Mouse (Mus musculus) NIH3T3 (cell line): ENCODE measurements at regions not wholly inside any gene's neighbourhood (a gene's known extent, or its start where the extent isn't known, plus 50 kb on each side); places are given as distances from the start of the nearest gene placed in this dataset.
A peak's percentile ranks its signal among the peaks of the same experiment; 100 is the strongest.

Experiments used
- DNase-seq: peaks from one replicate; pipeline ENCODE4 v3.0.0-alpha.2; 2012; ENCODE audit warnings: low read depth

DNA sequence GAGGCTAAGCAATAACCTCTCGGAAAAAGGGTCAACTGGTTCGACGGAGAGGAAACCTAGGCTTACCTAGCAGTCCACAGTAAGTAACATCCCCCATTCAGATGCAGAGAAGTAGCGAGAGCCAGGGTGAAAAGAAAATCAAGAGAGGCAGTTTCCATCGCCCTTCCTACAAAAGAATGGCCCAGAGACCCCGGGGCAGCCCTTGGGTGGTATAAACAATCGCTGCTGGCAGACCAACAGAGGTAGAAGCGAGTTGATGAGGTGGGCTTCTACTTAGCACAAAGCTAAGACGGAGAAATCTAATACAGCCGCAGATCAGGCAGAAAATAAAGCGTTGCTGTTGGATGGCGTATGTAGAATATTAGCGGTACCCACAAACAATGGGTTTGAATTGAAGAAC lies 57.8 kb upstream of the Arl15 start:
- no peak for DNase-seq

DNA sequence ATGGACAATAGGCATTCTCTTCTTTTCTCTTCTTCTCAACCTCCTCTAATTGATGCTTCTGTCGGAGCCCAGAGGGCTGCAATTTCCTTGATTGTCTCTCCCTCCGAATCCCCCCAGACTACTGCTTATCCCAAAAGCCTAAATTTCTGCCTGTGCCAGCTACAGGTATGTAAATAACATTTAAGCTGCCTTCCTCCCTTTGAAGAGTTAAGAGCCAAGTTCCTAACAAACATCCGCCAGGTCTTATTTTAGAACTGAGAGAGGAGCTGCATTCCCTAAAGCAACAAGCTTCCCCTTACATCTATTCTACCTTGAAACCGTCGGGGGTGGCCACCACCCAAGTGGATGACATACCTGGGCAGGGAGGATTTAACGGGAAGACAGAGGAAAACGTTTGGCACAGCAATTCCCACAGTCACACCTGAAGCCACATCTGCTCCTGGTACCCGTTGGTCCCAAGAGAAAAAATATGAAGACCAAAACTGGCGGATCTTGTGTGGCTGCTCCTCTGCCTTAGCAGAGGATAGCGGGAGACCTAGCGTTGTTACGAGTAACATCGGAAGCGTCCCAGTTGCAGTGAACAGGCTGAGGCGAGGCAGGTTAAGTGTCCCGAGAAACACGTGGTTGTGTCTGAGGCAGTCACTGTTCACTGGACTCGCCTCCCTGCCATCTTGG lies 58.6 kb upstream of the Arl15 start:
- DNase-seq, result no peak

DNA sequence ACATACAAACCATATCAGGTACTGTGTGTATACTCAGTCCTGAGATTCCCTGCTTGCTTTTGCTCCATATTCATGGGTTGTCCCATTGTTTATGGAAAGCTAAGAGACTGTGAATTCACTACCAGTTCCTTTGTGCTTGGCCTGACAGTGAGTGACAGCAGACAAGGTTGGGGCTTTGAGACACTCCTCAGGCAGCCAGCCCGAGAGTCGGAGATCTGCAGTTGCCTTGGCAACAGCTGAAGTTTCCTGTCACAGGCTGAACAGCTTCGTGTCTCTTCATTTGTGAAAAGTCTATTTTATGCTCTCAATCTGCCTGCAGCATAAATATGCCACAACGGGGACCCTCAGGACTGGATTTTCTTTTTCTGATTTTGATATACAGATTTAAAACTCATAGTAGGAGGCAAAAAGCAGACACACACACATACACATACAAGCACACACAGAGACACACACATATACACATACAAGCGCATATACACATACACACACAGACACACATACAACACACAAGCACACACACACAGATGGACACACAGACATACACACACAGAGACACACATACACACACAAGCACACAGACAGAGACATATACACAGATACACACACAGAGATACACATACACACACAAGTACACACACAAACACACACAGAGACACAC lies 60.0 kb upstream of the Arl15 start:
- DNase-seq, result no peak

DNA sequence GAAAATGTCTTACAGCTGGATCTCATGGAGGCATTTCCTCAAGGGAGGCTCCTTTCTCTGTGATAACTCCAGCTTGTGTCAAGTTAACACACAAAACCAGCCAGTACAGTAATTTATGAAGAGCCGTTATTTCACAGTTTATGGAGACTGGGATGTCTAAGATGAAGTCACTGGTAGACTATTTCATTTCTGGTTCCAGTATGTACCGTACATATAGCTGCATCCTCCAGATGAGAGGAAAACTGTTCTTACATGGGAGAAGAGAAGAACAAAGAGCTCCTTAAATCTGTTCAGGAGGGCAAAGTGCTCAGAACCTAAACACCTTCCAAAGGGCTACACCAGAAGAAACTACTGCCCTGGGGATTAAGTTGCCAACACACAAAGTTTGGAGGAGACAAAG lies 60.6 kb upstream of the Arl15 start:
- DNase-seq, result no peak

DNA sequence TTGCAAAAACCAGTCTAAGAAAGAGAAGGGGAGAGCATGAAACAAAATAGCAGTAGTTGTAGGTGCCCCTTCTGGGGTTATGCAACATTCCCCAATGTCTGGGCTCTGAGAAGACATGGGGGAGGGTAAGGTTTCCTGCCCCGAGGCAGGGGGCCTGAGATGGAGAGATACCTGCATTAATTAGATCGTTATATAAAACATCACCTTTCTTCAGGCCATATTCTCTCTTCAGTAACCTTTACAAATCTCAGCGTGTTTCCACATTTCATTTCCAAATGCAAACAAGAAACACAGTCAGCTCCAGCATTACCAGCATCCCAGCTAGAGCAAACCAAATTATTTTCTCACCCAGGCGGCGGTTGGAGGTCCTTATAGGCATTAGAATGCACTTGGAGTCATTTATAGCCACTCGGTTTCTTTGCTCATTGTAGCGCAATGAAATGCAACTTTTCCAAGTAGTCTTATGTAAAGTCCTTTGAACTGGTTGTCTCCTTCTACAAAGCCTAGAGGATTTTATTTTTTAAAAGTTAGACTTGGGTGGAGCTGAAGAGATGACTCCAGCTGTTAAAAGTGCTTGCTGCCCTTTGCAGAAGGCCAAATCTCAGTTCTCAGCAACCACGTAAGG lies 63.4 kb upstream of the Arl15 start:
- DNase-seq, result no peak

DNA sequence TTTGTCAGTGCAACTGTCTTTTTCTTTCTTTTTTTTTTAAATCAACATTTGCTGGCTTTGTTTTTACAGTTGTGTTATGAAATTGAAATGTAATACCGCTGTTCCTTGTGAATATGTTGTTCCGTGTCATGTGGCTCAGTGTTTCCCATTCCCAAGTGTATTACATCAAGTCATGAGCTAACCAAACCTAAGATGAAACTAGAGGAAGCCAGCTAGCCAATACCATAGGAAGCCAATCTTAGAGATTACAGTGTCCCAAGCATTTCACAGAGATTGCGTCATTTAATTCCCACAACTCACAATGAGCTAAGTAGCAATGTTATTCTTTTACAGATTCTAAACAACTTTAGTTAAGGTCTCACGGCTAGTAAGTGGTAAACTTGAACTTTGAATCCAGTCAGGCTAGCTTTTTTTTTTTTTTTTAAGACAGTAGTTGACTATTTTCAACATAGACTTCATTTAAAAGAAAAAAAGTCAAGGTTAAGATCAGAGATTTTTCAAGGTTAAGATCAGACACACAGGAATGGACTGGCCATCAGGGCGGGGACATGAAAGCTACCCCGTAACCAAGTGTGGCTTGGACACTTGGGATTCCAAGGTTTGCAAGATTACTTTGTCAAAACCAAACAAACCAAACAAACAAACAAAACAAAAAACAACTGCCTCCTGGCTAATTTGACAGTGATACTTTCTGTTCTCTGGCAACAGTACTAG lies 64.1 kb upstream of the Arl15 start:
- peak; percentile 14 for DNase-seq

DNA sequence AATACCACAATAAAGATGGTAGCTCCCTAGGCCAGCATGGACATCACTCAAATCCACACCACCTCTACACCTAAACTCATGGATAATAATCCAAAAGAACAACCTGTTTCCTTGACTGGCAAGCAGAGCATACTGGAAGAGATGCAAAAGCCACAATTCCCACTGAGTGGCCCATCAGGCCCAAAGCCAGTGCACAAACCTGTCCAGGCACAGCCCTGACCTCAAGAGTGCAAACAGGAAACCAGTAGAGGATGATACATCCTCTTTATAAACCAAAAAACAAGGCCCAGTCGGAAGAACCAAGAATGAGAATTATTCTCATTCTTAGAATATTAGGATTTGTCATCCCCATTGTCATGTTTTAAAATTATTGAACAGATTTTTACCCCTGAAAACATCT lies 64.7 kb upstream of the Arl15 start:
- no peak for DNase-seq

DNA sequence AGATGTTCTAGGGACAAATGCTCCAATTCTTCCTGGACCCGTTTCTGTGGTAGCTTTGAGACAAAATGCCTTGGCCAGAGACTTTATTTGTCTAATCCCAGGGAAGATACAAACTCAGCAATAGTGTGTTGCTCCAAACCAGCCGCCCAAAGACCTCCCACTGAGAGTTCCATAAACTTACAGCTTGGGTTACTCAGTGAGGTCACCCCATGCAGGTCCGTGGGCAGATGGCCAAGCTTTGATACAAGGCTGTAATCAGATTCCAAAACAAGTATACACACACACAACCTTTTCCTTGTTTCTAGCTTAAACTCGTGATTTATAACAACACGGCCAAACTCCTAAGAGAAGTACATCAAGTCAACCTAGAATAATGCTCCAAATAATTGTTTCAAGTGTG lies 64.6 kb upstream of the Hspb3 start:
- DNase-seq, result peak; percentile 28

DNA sequence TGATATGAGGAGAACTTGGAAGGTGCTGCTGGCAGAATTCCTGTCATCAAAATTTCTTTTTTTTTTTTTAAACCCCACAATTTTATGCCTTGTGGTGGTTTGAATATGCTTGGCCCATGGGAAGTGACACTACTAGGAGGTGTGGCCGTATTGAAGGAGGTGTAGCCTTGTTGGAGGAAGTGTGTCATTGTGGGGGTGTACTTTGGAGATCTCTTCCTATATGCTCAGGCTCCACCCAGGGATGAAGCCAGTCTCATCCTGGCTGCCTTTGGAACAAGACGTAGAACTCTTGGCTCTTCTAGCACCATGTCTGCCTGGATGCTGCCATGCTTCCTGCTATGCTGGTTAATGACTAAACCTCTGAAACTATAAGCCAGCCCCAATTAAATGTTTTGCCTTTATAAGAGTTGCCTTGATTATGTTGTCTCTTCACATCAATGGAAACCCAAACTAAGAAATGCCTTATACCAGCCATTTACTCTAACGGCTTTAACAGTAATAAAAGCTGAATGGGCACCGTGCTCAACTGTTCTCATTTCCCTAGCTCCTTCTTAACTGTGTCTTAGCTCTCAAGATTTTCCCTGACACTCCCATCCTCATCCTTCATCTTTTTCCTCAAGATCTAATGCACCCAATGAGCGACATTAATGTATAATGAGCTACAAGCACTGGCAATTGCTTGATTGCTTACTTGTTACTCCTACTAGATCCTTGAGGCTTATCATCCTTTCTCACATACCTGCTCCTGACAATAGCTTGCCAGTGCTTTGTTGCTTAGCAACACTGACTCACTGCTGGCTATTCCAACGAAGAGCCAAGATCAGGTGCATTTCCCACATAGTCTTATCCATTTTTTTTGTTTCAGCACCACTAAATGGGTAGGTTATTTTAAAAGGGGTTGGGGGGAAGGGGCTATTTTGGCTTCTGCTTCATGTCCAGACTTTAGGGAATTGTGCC lies 61.7 kb upstream of the Hspb3 start:
- no peak for DNase-seq

DNA sequence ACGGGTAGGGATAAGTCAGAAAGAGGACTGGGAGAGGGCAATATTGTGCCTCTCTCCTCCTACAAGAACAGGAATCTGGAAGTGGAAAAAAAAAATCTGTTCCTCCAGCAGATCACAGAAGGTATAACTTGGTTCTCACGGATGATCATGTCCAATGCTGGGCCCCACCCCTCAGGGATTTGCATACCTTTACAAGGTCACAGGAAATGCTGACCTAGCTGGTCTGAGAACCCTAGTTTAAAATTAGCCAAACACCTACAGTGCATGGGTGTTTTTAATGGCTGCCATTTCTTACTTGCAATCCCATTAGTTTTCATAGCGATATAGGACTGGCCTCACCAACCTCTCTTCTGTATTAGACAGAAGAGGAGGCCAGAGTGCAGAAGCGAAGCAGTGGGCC lies 51.8 kb upstream of the Hspb3 start:
- DNase-seq, result no peak

DNA sequence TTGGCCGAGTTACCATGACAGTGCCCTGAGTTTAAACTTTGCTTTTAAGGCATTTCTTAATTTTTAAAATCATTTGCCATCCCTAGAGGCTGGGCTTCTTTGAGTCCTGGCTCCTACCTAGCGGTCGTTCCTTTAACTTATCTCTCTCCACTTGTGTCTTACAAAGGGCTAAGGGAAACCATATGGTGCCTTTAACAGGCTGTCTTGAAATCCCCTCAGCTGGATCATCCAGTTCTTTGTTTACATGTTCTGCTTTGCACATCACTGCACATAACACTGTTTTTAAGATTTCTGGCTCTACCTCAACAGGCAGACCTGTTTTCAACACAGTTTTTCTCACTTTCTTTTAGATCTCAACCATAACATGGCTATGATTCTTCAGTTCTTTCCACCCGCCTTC lies 50.4 kb upstream of the Hspb3 start:
- DNase-seq, result no peak
